Mouse (Mus musculus) R1 (cell line): ENCODE data around the gene Sgsm1.

Experiments
- DNase-seq: peaks from one replicate; pipeline ENCODE4 v3.0.0-alpha.2; 2018; ENCODE audit warnings: low read depth, low spot score

Gene Sgsm1

GRCm38 (mm10) chr5:113323784-113324638 is 13.4 kb upstream of the Sgsm1 start:
- DNase-seq: peak; percentile 97

- peak; percentile 91 for DNase-seq
Observed at GRCm38 (mm10) chr5:113313998-113314397, 3.4 kb upstream of the Sgsm1 start.

- DNase-seq: no peak
Observed at GRCm38 (mm10) chr5:113309491-113310376, 852 bp downstream of the Sgsm1 start.

GRCm38 (mm10) chr5:113306750-113307477 is 3.7 kb downstream of the Sgsm1 start:
- DNase-seq: peak; percentile 89

- no peak for DNase-seq
Observed at GRCm38 (mm10) chr5:113304527-113304926, 6.1 kb downstream of the Sgsm1 start.

GRCm38 (mm10) chr5:113301841-113302240 is 8.7 kb downstream of the Sgsm1 start:
- peak; percentile 85 for DNase-seq

- DNase-seq: no peak
Observed at GRCm38 (mm10) chr5:113300148-113300889, 10.3 kb downstream of the Sgsm1 start.

GRCm38 (mm10) chr5:113299433-113299832 is 11.2 kb downstream of the Sgsm1 start:
- no peak for DNase-seq

GRCm38 (mm10) chr5:113298826-113299225 is 11.8 kb downstream of the Sgsm1 start:
- DNase-seq: no peak

GRCm38 (mm10) chr5:113298040-113298439 is 12.5 kb downstream of the Sgsm1 start:
- peak; percentile 50 for DNase-seq

- DNase-seq: peak; percentile 47
Observed at GRCm38 (mm10) chr5:113295791-113296190, 14.8 kb downstream of the Sgsm1 start.

- DNase-seq: no peak
Observed at GRCm38 (mm10) chr5:113294575-113294974, 16.0 kb downstream of the Sgsm1 start.

- DNase-seq: no peak
Observed at GRCm38 (mm10) chr5:113293446-113293845, 17.1 kb downstream of the Sgsm1 start.

- DNase-seq: no peak
Observed at GRCm38 (mm10) chr5:113292832-113293231, 17.8 kb downstream of the Sgsm1 start.

GRCm38 (mm10) chr5:113292179-113292578 is 18.4 kb downstream of the Sgsm1 start:
- peak; percentile 56 for DNase-seq

- no peak for DNase-seq
Observed at GRCm38 (mm10) chr5:113291125-113291524, 19.5 kb downstream of the Sgsm1 start.

- no peak for DNase-seq
Observed at GRCm38 (mm10) chr5:113290149-113290548, 20.4 kb downstream of the Sgsm1 start.

- no peak for DNase-seq
Observed at GRCm38 (mm10) chr5:113288490-113288889, 22.1 kb downstream of the Sgsm1 start.

GRCm38 (mm10) chr5:113287762-113288161 is 22.8 kb downstream of the Sgsm1 start:
- DNase-seq: no peak

- DNase-seq: peak; percentile 65
Observed at GRCm38 (mm10) chr5:113286591-113287520, 23.7 kb downstream of the Sgsm1 start.
